Mouse (Mus musculus): ENCODE data around the gene Scn8a.

Scn8a gene

GRCm38 (mm10) chr15:101041966-101042365 is 172.3 kb downstream of the Scn8a start:
- DNase-seq (ENCODE audit: low read depth): no peak

- DNase-seq (ENCODE audit: low read depth): peak; percentile 66
Measured at GRCm38 (mm10) chr15:101042613-101043012, 173.0 kb downstream of the Scn8a start.

- DNase-seq (ENCODE audit: low read depth): no peak
Measured at GRCm38 (mm10) chr15:101044531-101044930, 174.9 kb downstream of the Scn8a start.

GRCm38 (mm10) chr15:101046039-101046526 is 176.4 kb downstream of the Scn8a start:
- DNase-seq (ENCODE audit: low read depth): no peak

- no peak for DNase-seq (ENCODE audit: low read depth)
Measured at GRCm38 (mm10) chr15:101046527-101047193, 177.0 kb downstream of the Scn8a start.

- DNase-seq (ENCODE audit: low read depth): no peak
Measured at GRCm38 (mm10) chr15:101047194-101047555, 177.5 kb downstream of the Scn8a start, which contains the start of gene Gm47841. Gene Gm47841 (minus strand): TSS chr15:101047397.

- DNase-seq (ENCODE audit: low read depth): no peak
Measured at GRCm38 (mm10) chr15:101048338-101048896, 178.8 kb downstream of the Scn8a start.

- no peak for DNase-seq (ENCODE audit: low read depth)
Measured at GRCm38 (mm10) chr15:101051869-101052268, 182.2 kb downstream of the Scn8a start.

- peak; percentile 49 for DNase-seq (ENCODE audit: low read depth)
Measured at GRCm38 (mm10) chr15:101052560-101053501, 183.2 kb downstream of the Scn8a start.

- no peak for DNase-seq (ENCODE audit: low read depth)
Measured at GRCm38 (mm10) chr15:101053832-101054459, 184.3 kb downstream of the Scn8a start.

GRCm38 (mm10) chr15:101054541-101054940 is 184.9 kb downstream of the Scn8a start:
- DNase-seq (ENCODE audit: low read depth): no peak

- peak; percentile 65 for DNase-seq (ENCODE audit: low read depth)
Measured at GRCm38 (mm10) chr15:101056225-101056624, 186.6 kb downstream of the Scn8a start.

GRCm38 (mm10) chr15:101059570-101060279 is 190.1 kb downstream of the Scn8a start:
- no peak for DNase-seq (ENCODE audit: low read depth)

GRCm38 (mm10) chr15:101060280-101060852 is 190.7 kb downstream of the Scn8a start:
- no peak for DNase-seq (ENCODE audit: low read depth)

- DNase-seq (ENCODE audit: low read depth): no peak
Measured at GRCm38 (mm10) chr15:101065069-101065468, 195.4 kb downstream of the Scn8a start.

- no peak for DNase-seq (ENCODE audit: low read depth)
Measured at GRCm38 (mm10) chr15:101066364-101066847, 196.7 kb downstream of the Scn8a start.

GRCm38 (mm10) chr15:101066920-101067696 is 197.4 kb downstream of the Scn8a start:
- DNase-seq (ENCODE audit: low read depth): no peak

- no peak for DNase-seq (ENCODE audit: low read depth)
Measured at GRCm38 (mm10) chr15:101068029-101068428, 198.4 kb downstream of the Scn8a start.

GRCm38 (mm10) chr15:101068671-101069070 is 199.0 kb downstream of the Scn8a start:
- DNase-seq (ENCODE audit: low read depth): no peak

- no peak for DNase-seq (ENCODE audit: low read depth)
Measured at GRCm38 (mm10) chr15:101069641-101070190, 200.1 kb downstream of the Scn8a start.

Measured in induced T-regulatory cell, adult 2 months (primary cell).